Mouse (Mus musculus): ENCODE results near the gene Fam177a.
"Not testable (repeated sequence)": the region's sequence is repeated elsewhere in the genome, so short reads cannot be mapped to it uniquely, and the experiment has no call there.

Gene Fam177a

GRCm38 (mm10) chr12:55124242-55124641, at the start of gene Fam177a:
Fam177a (plus strand) TSS chr12:55124469.
- not testable (repeated sequence) for DNase-seq (ENCODE audit: extremely low spot score)

- no peak for DNase-seq (ENCODE audit: extremely low spot score)
Measured at GRCm38 (mm10) chr12:55075296-55075695, 49.0 kb upstream of the Fam177a start.

GRCm38 (mm10) chr12:55078706-55079105, 45.6 kb upstream of the Fam177a start:
- not testable (repeated sequence) for DNase-seq (ENCODE audit: extremely low spot score)

- peak; percentile 95 for DNase-seq (ENCODE audit: extremely low spot score)
Measured at GRCm38 (mm10) chr12:55079726-55080600, 44.3 kb upstream of the Fam177a start, which contains the start of the genes 2700097O09Rik and Srp54a. 2700097O09Rik (minus strand) TSS chr12:55080110. Srp54a (plus strand) TSS chr12:55080262.

- not testable (repeated sequence) for DNase-seq (ENCODE audit: extremely low spot score)
Measured at GRCm38 (mm10) chr12:55080601-55080942, 43.7 kb upstream of the Fam177a start.

GRCm38 (mm10) chr12:55092127-55092526, 32.1 kb upstream of the Fam177a start:
- not testable (repeated sequence) for DNase-seq (ENCODE audit: extremely low spot score)

GRCm38 (mm10) chr12:55112616-55113015, 11.7 kb upstream of the Fam177a start:
- not testable (repeated sequence) for DNase-seq (ENCODE audit: extremely low spot score)

- DNase-seq (ENCODE audit: extremely low spot score) = not testable (repeated sequence)
Measured at GRCm38 (mm10) chr12:55124731-55125130, 462 bp downstream of the Fam177a start.

- not testable (repeated sequence) for DNase-seq (ENCODE audit: extremely low spot score)
Measured at GRCm38 (mm10) chr12:55135540-55135939, 11.3 kb downstream of the Fam177a start.

GRCm38 (mm10) chr12:55137859-55138258, 13.6 kb downstream of the Fam177a start:
- DNase-seq (ENCODE audit: extremely low spot score) = not testable (repeated sequence)

GRCm38 (mm10) chr12:55154559-55155448, 30.5 kb downstream of the Fam177a start, which contains the start of gene Srp54b:
Srp54b (plus strand) TSS chr12:55155104.
- not testable (repeated sequence) for DNase-seq (ENCODE audit: extremely low spot score)

GRCm38 (mm10) chr12:55155449-55155783, 31.1 kb downstream of the Fam177a start:
- not testable (repeated sequence) for DNase-seq (ENCODE audit: extremely low spot score)

- DNase-seq (ENCODE audit: extremely low spot score) = not testable (repeated sequence)
Measured at GRCm38 (mm10) chr12:55167034-55167557, 42.8 kb downstream of the Fam177a start.

GRCm38 (mm10) chr12:55187686-55188085, 63.4 kb downstream of the Fam177a start:
- not testable (repeated sequence) for DNase-seq (ENCODE audit: extremely low spot score)

GRCm38 (mm10) chr12:55189127-55189526, 64.9 kb downstream of the Fam177a start:
- DNase-seq (ENCODE audit: extremely low spot score) = not testable (repeated sequence)

Data from embryo, embryonic 9.5 days (tissue).